Mouse (Mus musculus): ENCODE data around the gene Gtf2h3.

Gtf2h3 gene

DNA sequence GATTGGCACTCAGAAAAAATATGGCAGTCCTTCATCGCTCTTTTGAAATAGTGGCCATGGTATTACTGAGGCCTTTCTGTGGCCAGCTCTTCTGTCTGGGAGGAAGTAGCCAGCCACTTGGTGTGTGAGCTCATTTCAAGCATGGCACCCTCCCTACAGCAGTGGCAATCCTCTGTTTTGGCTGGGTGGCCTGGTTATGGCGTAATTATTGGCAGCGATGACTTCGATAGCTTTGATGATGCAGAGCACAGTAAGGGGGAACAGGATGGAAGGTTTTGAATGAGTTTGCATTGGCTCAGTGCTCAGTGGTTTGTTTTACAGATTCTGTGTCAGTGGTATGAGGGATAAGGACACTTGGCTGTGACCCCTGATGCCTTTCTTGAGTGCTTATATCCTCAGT lies 57.8 kb downstream of the Gtf2h3 start:
- no peak for DNase-seq (ENCODE audit: low spot score in 2 of 2)

DNA sequence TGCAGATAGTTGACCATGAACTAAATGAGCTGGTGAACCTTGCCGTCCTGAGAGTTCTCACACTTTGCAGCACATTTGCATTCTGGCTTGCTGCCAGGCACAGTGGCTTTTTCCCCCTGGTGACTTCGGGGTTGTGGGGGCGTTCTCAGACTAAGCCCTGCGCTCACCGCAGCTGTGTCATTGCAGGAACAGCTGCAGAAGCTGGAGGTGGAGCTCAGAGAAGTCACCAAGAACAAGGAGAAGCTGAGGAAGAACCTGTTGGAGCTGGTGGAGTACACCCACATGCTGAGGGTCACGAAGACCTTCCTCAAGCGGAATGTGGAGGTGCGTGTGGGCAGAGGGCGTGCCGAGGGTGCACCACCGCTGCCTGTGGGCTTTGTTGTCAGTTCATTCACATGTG lies 58.4 kb downstream of the Gtf2h3 start:
- DNase-seq (ENCODE audit: low spot score in 2 of 2) = no peak

DNA sequence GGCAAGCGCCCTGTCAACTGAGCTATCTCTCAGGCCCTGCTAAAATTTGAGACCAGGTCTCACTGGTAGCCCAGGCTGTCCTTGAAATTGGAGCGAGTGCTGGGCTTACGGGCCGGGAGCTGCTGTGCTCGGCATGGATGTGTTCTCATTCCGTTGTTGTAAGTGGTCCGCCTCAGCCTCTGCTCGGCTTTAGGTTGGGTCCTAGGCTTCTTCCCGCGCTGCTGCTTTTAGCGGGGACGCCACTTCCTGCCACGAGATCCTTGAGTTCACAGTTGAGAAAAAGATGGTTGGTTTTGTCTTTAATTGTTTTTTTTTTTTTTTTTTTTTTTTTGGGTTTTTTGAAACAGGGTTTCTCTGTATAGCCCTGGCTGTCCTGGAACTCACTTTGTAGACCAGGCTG lies 58.9 kb downstream of the Gtf2h3 start:
- no peak for DNase-seq (ENCODE audit: low spot score in 2 of 2)
